Mouse (Mus musculus): Measurements from ENCODE around the gene Sept6.
A peak's percentile ranks its signal among the peaks of the same experiment; 100 is the strongest.

Sept6 gene

DNA sequence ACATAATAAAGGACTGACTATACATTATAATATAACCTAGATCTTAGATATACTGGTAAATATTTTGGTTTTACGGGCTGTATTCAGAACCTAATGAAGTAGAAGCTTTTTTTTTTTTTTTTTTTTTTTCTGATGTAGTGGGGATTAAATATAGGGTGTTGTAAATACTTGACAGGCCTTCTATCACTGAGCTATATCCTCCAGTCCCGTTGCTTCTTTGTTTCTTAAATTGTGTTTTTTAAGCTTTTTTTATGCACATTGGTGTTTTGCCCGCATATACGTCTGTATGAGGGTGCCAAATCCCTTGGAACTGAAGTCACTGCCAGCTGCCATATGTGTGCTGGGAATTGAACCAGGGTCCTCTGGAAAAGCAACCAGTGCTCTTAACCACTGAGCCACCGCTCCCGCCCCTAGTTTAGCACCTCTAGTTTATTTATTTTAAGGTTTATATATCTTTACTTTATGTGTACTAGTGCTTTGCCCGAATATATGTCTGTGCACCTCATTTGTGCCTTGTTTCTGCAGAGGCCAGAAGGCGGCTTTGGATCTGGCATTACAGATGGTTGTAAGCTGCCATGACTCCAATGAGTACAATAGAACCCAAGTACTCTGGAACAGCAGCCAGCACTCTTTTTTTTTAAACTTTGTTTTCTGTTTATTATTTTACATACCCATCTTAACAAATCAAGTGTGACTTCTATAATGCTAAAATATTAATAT, 126.8 kb downstream of the Sept6 start:
- no peak for DNase-seq (ENCODE audit: low read depth, low spot score)

GRCm38 (mm10) chrX:36863766-36864608, 127.6 kb downstream of the Sept6 start:
- peak; percentile 91 for DNase-seq (ENCODE audit: low read depth, low spot score)

Data from R1 (cell line).